Mouse (Mus musculus) heart, postnatal 0 days (tissue): ENCODE results near the gene Aurka. TPM values are rescaled to one million over a fixed set of nuclear protein-coding genes. Genes with fewer than 3 reads are reported as not detected.

Source experiments
- ATAC-seq: fragments of 200-750 bp; cut with Nextera tagmentation; 2 replicates; pipeline ENCODE4 v1.8.0; 2017; ENCODE audit warnings: low read depth, moderate number of reproducible peaks, moderate library complexity; ENCODE audit not compliant: insufficient read depth
- DNase-seq: peaks from one replicate; pipeline ENCODE4 v3.0.0-alpha.2; 2016; ENCODE audit warnings: low spot score
- H3K27ac ChIP-seq: fragments of 300-500 bp; sonication (generic); 2 replicates; pipeline ENCODE4 v1.5.1; 2014; ENCODE audit warnings: low read depth, mild to moderate bottlenecking
- H3K27me3 ChIP-seq: fragments of 300-500 bp; sonication (generic); 2 replicates; pipeline ENCODE4 v1.6.1; 2014; ENCODE audit warnings: low read length, mixed read lengths; ENCODE audit not compliant: control insufficient read depth, insufficient read depth
- H3K36me3 ChIP-seq: fragments of 300-500 bp; sonication (generic); replicated peaks from 2 replicates; pipeline ENCODE4 v1.6.1; 2014; ENCODE audit warnings: low read length, mixed read lengths; ENCODE audit not compliant: control insufficient read depth, insufficient read depth
- H3K4me1 ChIP-seq: fragments of 300-500 bp; sonication (generic); 2 replicates; pipeline ENCODE4 v1.6.1; 2014; ENCODE audit warnings: antibody characterized with exemption; ENCODE audit not compliant: control insufficient read depth, insufficient read depth
- H3K4me2 ChIP-seq: fragments of 300-500 bp; sonication (generic); 2 replicates; pipeline ENCODE4 v1.6.1; 2014; ENCODE audit warnings: low read depth, mild to moderate bottlenecking, low read length, moderate library complexity
- H3K4me3 ChIP-seq: fragments of 300-500 bp; sonication (generic); 2 replicates; pipeline ENCODE4 v1.5.1; 2014; ENCODE audit warnings: low read depth, low read length
- H3K9ac ChIP-seq: fragments of 300-500 bp; sonication (generic); replicated peaks from 2 replicates; pipeline ENCODE4 v1.6.1; 2014; ENCODE audit warnings: low read depth, low read length, mixed read lengths
- H3K9me3 ChIP-seq: fragments of 300-500 bp; sonication (generic); replicated peaks from 2 replicates; pipeline ENCODE4 v1.6.1; 2016; ENCODE audit warnings: low read length; ENCODE audit not compliant: control insufficient read depth
- CTCF ChIP-seq: IDR thresholded peaks from 2 replicates; pipeline ENCODE4 v1.5.1; 2016; ENCODE audit warnings: antibody characterized with exemption, control low read depth, low read depth
- EP300 ChIP-seq: IDR thresholded peaks from 2 replicates; pipeline ENCODE4 v1.6.1; 2016; ENCODE audit warnings: antibody characterized with exemption, low read depth
- WGBS: fragments of 180-500 bp; shearing (Covaris S2); extraction: QIAGEN DNeasy Blood & Tissue Kit; methylation state at CpG from one replicate; pipeline ENCODE4 v1.1.7; 2014; 5-methylcytosine and 5-hydroxymethylcytosine counted together
- polyA plus RNA-seq: library from polyadenylated mRNA; unstranded; fragments of >200 nt; fragmentation: Nextera tagmentation; extraction: Ambion mirVana; gene quantifications from 2 replicates; pipeline ENCODE4 v1.2.1, GENCODE M21; 2015
- total RNA-seq: library from RNA; depleted of rRNA; stranded (reverse); fragments of >200 nt; gene quantifications from 2 replicates; pipeline ENCODE4 v1.2.3, GENCODE M21; 2014; ENCODE audit warnings: low replicate concordance

The Aurka gene
- total and polyA plus RNA-seq, 2 experiments from 2014 or later: 25.5 to 36.6 TPM

- Histone ChIP-seq H3K27ac (no peak overlapping the region; the same call in 1 of the 2 replicates), H3K4me2 (no peak overlapping the region), H3K4me3 (no peak overlapping the region), H3K36me3 (peaks cover 58% of the 10 kb centered on the region), H3K9ac (no peak overlapping the region), H3K4me1 (no peaks in the 10 kb centered on the region), H3K27me3 (no peaks in the 10 kb centered on the region), H3K9me3 (no peaks in the 10 kb centered on the region)
- TF ChIP-seq EP300 (no peak), CTCF (no peak)
- WGBS: 90% methylated on average over 11 of the region's 11 CpGs
- ATAC-seq: no peak
- DNase-seq: no peak
These were observed 11.0 kb upstream of the Aurka start for GRCm38 (mm10) chr2:172381341-172381740.

DNA sequence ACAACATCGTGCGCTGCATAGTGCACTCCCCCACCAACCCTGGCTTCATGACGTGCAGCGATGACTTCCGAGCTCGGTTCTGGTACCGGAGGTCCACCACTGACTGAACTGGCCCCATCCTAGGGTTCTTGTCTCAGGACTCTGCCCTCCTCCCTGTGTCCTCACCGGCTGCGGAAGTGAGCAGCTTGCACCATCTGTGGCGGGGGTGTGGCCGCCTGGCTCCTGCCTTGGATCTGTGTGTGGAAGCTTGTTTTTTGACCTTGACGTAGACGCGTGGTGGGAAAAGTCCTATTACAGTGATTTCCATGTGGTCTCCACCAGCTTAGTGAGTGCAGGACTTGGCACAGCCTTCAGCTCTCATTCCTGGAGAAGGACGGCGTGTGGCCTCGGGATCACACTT lies 10.2 kb upstream of the Aurka start:
- DNase-seq (no peak), ATAC-seq (no peak)
- WGBS: 88% methylated on average over 17 of the region's 17 CpGs
- H3K27ac ChIP-seq: no peak overlapping the region
- no peak overlapping the region for H3K4me2 ChIP-seq
- H3K9ac ChIP-seq: no peak overlapping the region
- H3K4me3 ChIP-seq: no peak overlapping the region
- no peaks in the 10 kb centered on the region for H3K4me1 ChIP-seq
- no peaks in the 10 kb centered on the region for H3K9me3 ChIP-seq
- peaks cover 67% of the 10 kb centered on the region for H3K36me3 ChIP-seq
- TF ChIP-seq EP300 (no peak), CTCF (no peak)
- H3K27me3 ChIP-seq: no peaks in the 10 kb centered on the region

DNA sequence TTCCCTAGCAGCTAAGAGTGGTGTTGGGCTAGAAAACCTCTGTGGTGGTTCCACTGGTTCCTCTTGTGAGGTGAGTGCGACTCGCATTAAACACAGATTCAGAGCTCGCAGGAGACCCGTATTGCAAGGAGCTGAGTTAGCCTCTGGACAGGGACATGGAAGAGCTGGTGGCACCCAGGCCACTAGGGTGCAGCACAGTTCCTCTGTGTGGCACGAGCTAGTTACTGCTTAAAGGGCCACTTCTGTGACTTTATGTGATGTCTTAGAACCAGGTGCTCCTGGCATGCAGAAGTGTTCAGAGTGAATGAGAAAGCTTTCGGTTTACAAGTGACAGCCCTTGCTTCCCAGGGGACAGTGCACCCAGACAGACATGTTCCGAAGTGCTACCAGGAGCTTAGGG lies 8.0 kb upstream of the Aurka start:
- Histone ChIP-seq H3K27me3 (no peaks in the 10 kb centered on the region), H3K9ac (no peak overlapping the region), H3K4me1 (no peaks in the 10 kb centered on the region), H3K4me2 (no peak overlapping the region), H3K27ac (no peak overlapping the region), H3K36me3 (peaks cover 87% of the 10 kb centered on the region), H3K9me3 (no peaks in the 10 kb centered on the region), H3K4me3 (no peak overlapping the region)
- WGBS: 60% methylated on average over 7 of the region's 7 CpGs
- TF ChIP-seq EP300 (no peak), CTCF (peak; percentile 70)
- DNase-seq (peak; percentile 39), ATAC-seq (no peak)

DNA sequence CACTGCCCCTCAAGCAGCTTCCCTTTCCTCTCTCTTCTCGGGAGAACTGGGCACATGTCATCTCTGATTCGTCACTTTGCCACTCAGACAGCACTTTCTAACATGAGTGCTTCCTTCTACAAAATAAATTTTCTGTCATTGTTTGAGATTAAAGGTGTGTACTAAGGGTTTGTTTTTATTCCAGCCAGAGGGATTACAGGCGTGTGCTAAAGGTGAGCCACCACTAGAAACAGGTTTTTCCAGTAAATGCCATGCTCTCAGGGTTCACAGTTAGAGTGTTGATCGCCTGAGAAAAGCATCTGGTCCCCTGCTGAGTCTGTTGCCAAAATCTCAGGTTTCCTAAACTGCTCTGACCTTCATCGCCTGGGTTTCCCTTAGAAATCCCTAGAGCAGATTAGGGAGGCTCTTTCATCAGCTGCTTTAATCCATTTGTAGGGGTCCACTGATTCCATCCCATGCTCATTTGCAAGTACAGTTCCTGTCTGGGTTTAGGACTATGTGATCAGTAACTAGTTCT lies 6.7 kb upstream of the Aurka start:
- H3K9ac ChIP-seq: no peak overlapping the region
- H3K9me3 ChIP-seq: no peaks in the 10 kb centered on the region
- 0 out of 2 replicates have a peak, but pooled peaks cover under 1% of the 10 kb centered on the region for H3K4me1 ChIP-seq
- no peak overlapping the region for H3K4me2 ChIP-seq
- TF ChIP-seq CTCF: no peak
- no peak for TF ChIP-seq EP300
- ATAC-seq (no peak), DNase-seq (no peak)
- no peak overlapping the region for H3K27ac ChIP-seq
- no peak overlapping the region for H3K4me3 ChIP-seq
- 65% methylated on average over 5 of the region's 5 CpGs for WGBS
- no peaks in the 10 kb centered on the region for H3K27me3 ChIP-seq
- H3K36me3 ChIP-seq: peaks cover 93% of the 10 kb centered on the region

- ATAC-seq (no peak), DNase-seq (no peak)
- TF ChIP-seq CTCF (no peak), EP300 (no peak)
- H3K27ac ChIP-seq: no peak overlapping the region
- H3K4me1 ChIP-seq: peaks cover 6% of the 10 kb centered on the region
- no peaks in the 10 kb centered on the region for H3K27me3 ChIP-seq
- H3K9me3 ChIP-seq: no peaks in the 10 kb centered on the region
- no peak overlapping the region for H3K9ac ChIP-seq
- H3K4me3 ChIP-seq: no peak overlapping the region
- no peak overlapping the region for H3K4me2 ChIP-seq
- WGBS: 74% methylated on average over 4 of the region's 4 CpGs
- H3K36me3 ChIP-seq: peaks cover 88% of the 10 kb centered on the region
These were observed 6.2 kb upstream of the Aurka start for GRCm38 (mm10) chr2:172376551-172376950.

- TF ChIP-seq CTCF (no peak), EP300 (no peak)
- Histone ChIP-seq H3K27ac (peak overlapping the region; percentile 87), H3K9ac (peak overlapping the region; percentile 98), H3K4me2 (peak overlapping the region; percentile 98), H3K36me3 (peaks cover 47% of the 10 kb centered on the region), H3K4me1 (peaks cover 14% of the 10 kb centered on the region), H3K9me3 (no peaks in the 10 kb centered on the region), H3K4me3 (peak overlapping the region; percentile 99), H3K27me3 (no peaks in the 10 kb centered on the region)
- under 1% methylated on average over 11 of the region's 11 CpGs for WGBS
- ATAC-seq (no peak), DNase-seq (no peak)
These were observed 923 bp upstream of the Aurka start for GRCm38 (mm10) chr2:172371258-172371657.
